Mouse (Mus musculus) spleen, adult 2 months (tissue): Measurements from ENCODE around the gene Pitx1.

Experiments
- CTCF ChIP-seq: fragments of 200-500 bp; IDR thresholded peaks from 2 replicates; pipeline ENCODE4 v1.5.1; 2011; ENCODE audit warnings: mild to moderate bottlenecking, inconsistent platforms; ENCODE audit not compliant: insufficient read depth, insufficient read length, insufficient replicate concordance; ENCODE audit errors: extremely low read depth
- POLR2A ChIP-seq: fragments of 200-500 bp; IDR thresholded peaks from 2 replicates; pipeline ENCODE4 v1.6.1; 2011; ENCODE audit warnings: low read depth, low read length, inconsistent platforms

DNA sequence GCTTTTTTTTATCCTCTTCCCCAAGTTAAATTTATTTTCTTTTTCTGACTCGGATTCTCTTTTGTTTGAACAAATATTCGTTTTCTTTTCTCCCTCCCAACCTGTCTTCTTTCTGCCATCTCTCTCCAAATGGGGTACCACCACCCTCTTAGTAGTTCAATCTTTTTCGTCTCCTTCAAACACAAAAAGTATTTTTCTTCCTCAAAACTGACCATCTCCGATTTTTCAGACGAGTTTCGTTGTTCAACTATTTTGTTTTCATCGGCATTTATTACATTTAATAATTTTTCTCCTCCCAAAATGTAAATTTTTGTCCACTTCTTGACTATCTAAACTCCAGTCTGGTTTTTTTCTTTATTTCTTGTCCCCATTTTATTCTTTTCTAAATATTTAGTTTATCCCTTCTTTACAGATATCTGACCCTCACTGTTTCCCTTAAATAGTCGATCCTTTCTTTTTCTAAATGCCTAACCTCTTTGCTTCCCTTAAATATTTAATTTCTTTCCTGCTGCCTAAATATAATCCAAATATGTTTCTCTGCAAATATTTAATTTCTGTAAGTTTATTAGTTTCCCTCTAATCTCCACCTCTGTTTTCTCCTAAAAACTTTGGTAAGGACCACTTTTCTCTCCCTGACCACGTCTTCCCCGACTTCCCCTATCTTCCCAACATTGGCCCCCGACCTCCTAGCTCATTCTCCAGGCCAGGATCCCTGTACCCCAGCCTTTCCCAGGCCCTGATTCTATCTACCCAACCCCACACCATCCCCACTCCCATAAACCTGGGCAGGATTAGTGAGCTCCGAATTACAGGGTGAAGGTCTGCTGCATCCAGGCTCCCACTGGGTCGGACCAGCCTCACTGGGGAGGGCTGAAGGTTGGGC, 9.0 kb downstream of the Pitx1 start:
- TF ChIP-seq CTCF (no peak), POLR2A (no peak)
